Mouse (Mus musculus): ENCODE data around the gene Fam83c. TPM values are rescaled to one million over a fixed set of nuclear protein-coding genes. Genes with fewer than 3 reads are reported as not detected.
A peak's percentile ranks its signal among the peaks of the same experiment; 100 is the strongest.

Fam83c gene
- polyA plus RNA-seq, 1 experiment from 2014 or later = 0.27 TPM

- H3K36me3 ChIP-seq (ENCODE audit: control insufficient read depth, insufficient read depth, low read length) = peaks cover 5% of the 10 kb centered on the region
These were observed 13.9 kb downstream of the Fam83c start for GRCm38 (mm10) chr2:155820779-155821178.

GRCm38 (mm10) chr2:155819449-155820251, 15.0 kb downstream of the Fam83c start:
- peaks cover 5% of the 10 kb centered on the region for H3K36me3 ChIP-seq (ENCODE audit: control insufficient read depth, insufficient read depth, low read length)
- H3K9ac ChIP-seq (ENCODE audit: low read length) = peak overlapping the region; percentile 64; the same call in 1 of the 2 replicates
- DNase-seq (ENCODE audit: low spot score) = no peak
- H3K4me2 ChIP-seq (ENCODE audit: low read depth) = peak overlapping the region; percentile 76
- peak overlapping the region; percentile 57 for H3K4me3 ChIP-seq (ENCODE audit: low read depth, low read length)
- ATAC-seq (ENCODE audit: insufficient read depth, low FRiP score, low TSS enrichment) = no peak; the same call in 1 of the 2 replicates
- WGBS = 63% methylated on average over 6 of the region's 6 CpGs
- H3K4me1 ChIP-seq (ENCODE audit: control insufficient read depth, insufficient read depth, low read length) = peaks cover 13% of the 10 kb centered on the region; the same call in 1 of the 2 replicates
- peak overlapping the region; percentile 68; the same call in 1 of the 2 replicates for H3K27ac ChIP-seq (ENCODE audit: low read depth, low read length)
- H3K27me3 ChIP-seq (ENCODE audit: control insufficient read depth, insufficient read depth, low read length) = no peaks in the 10 kb centered on the region
- no peaks in the 10 kb centered on the region for H3K9me3 ChIP-seq (ENCODE audit: control insufficient read depth, low read length)

More at GRCm38 (mm10) chr2:155820779-155821178, 13.9 kb downstream of the Fam83c start:
- peaks cover 17% of the 10 kb centered on the region; the same call in 1 of the 2 replicates for H3K4me1 ChIP-seq (ENCODE audit: control insufficient read depth, insufficient read depth, low read length)
- no peak for ATAC-seq (ENCODE audit: insufficient read depth, low FRiP score, low TSS enrichment)
- no peak overlapping the region for H3K27ac ChIP-seq (ENCODE audit: low read depth, low read length)
- no peaks in the 10 kb centered on the region for H3K9me3 ChIP-seq (ENCODE audit: control insufficient read depth, low read length)
- 92% methylated on average over 5 of the region's 5 CpGs for WGBS
- H3K4me2 ChIP-seq (ENCODE audit: low read depth) = no peak overlapping the region
- H3K27me3 ChIP-seq (ENCODE audit: control insufficient read depth, insufficient read depth, low read length) = no peaks in the 10 kb centered on the region
- no peak overlapping the region for H3K9ac ChIP-seq (ENCODE audit: low read length)
- DNase-seq (ENCODE audit: low spot score) = no peak
- H3K4me3 ChIP-seq (ENCODE audit: low read depth, low read length) = no peak overlapping the region

- H3K4me2 ChIP-seq (ENCODE audit: low read depth) = peak within 1 kb of the TSS; percentile 76
- no peaks in the 10 kb centered on the region for H3K9me3 ChIP-seq (ENCODE audit: control insufficient read depth, low read length)
- H3K4me3 ChIP-seq (ENCODE audit: low read depth, low read length) = peak within 1 kb of the TSS; percentile 57
- peaks cover 13% of the 10 kb centered on the region; the same call in 1 of the 2 replicates for H3K4me1 ChIP-seq (ENCODE audit: control insufficient read depth, insufficient read depth, low read length)
- DNase-seq (ENCODE audit: low spot score) (no peak), ATAC-seq (ENCODE audit: insufficient read depth, low FRiP score, low TSS enrichment) (no peak)
- peak within 1 kb of the TSS; percentile 68 for H3K27ac ChIP-seq (ENCODE audit: low read depth, low read length)
- no peaks in the 10 kb centered on the region for H3K27me3 ChIP-seq (ENCODE audit: control insufficient read depth, insufficient read depth, low read length)
- H3K9ac ChIP-seq (ENCODE audit: low read length) = peak within 1 kb of the TSS; percentile 64
- peaks cover 5% of the 10 kb centered on the region for H3K36me3 ChIP-seq (ENCODE audit: control insufficient read depth, insufficient read depth, low read length)
These were observed 15.4 kb downstream of the Fam83c start, which contains the start of gene BC029722 for GRCm38 (mm10) chr2:155819392-155819448. BC029722 (minus strand) TSS chr2:155819426.

- Histone ChIP-seq H3K27me3 (ENCODE audit: control insufficient read depth, insufficient read depth, low read length) (no peaks in the 10 kb centered on the region), H3K4me3 (ENCODE audit: low read depth, low read length) (peak overlapping the region; percentile 57), H3K36me3 (ENCODE audit: control insufficient read depth, insufficient read depth, low read length) (peaks cover 5% of the 10 kb centered on the region), H3K27ac (ENCODE audit: low read depth, low read length) (peak overlapping the region; percentile 68), H3K9me3 (ENCODE audit: control insufficient read depth, low read length) (no peaks in the 10 kb centered on the region), H3K4me1 (ENCODE audit: control insufficient read depth, insufficient read depth, low read length) (peaks cover 13% of the 10 kb centered on the region; the same call in 1 of the 2 replicates), H3K9ac (ENCODE audit: low read length) (peak overlapping the region; percentile 64), H3K4me2 (ENCODE audit: low read depth) (peak overlapping the region; percentile 76)
- 4% methylated on average over 37 of the region's 37 CpGs for WGBS
- DNase-seq (ENCODE audit: low spot score) = peak; percentile 92
- peak; percentile 89 for ATAC-seq (ENCODE audit: insufficient read depth, low FRiP score, low TSS enrichment)
These were observed 15.9 kb downstream of the Fam83c start for GRCm38 (mm10) chr2:155818596-155819391.

GRCm38 (mm10) chr2:155817301-155818245, 17.1 kb downstream of the Fam83c start:
- Histone ChIP-seq H3K4me1 (ENCODE audit: control insufficient read depth, insufficient read depth, low read length) (peaks cover 13% of the 10 kb centered on the region; the same call in 1 of the 2 replicates), H3K4me3 (ENCODE audit: low read depth, low read length) (peak overlapping the region; percentile 57; the same call in 1 of the 2 replicates), H3K4me2 (ENCODE audit: low read depth) (peak overlapping the region; percentile 76; the same call in 1 of the 2 replicates), H3K9me3 (ENCODE audit: control insufficient read depth, low read length) (no peaks in the 10 kb centered on the region), H3K27ac (ENCODE audit: low read depth, low read length) (no peak overlapping the region), H3K27me3 (ENCODE audit: control insufficient read depth, insufficient read depth, low read length) (no peaks in the 10 kb centered on the region), H3K36me3 (ENCODE audit: control insufficient read depth, insufficient read depth, low read length) (peaks cover 5% of the 10 kb centered on the region), H3K9ac (ENCODE audit: low read length) (no peak overlapping the region; the same call in 1 of the 2 replicates)
- WGBS = 81% methylated on average over 10 of the region's 10 CpGs
- DNase-seq (ENCODE audit: low spot score) (no peak), ATAC-seq (ENCODE audit: insufficient read depth, low FRiP score, low TSS enrichment) (no peak)

GRCm38 (mm10) chr2:155816179-155816578, 18.5 kb downstream of the Fam83c start:
- Histone ChIP-seq H3K4me2 (ENCODE audit: low read depth) (no peak overlapping the region), H3K27ac (ENCODE audit: low read depth, low read length) (no peak overlapping the region), H3K27me3 (ENCODE audit: control insufficient read depth, insufficient read depth, low read length) (no peaks in the 10 kb centered on the region), H3K4me1 (ENCODE audit: control insufficient read depth, insufficient read depth, low read length) (peaks cover 13% of the 10 kb centered on the region; the same call in 1 of the 2 replicates), H3K4me3 (ENCODE audit: low read depth, low read length) (no peak overlapping the region), H3K36me3 (ENCODE audit: control insufficient read depth, insufficient read depth, low read length) (peaks cover 5% of the 10 kb centered on the region), H3K9ac (ENCODE audit: low read length) (no peak overlapping the region), H3K9me3 (ENCODE audit: control insufficient read depth, low read length) (no peaks in the 10 kb centered on the region)
- no peak for DNase-seq (ENCODE audit: low spot score)
- no peak for ATAC-seq (ENCODE audit: insufficient read depth, low FRiP score, low TSS enrichment)
- WGBS = 93% methylated on average over 1 of the region's 1 CpGs

- 28% methylated on average over 5 of the region's 5 CpGs for WGBS
- no peak for DNase-seq (ENCODE audit: low spot score)
These were observed 19.8 kb downstream of the Fam83c start for GRCm38 (mm10) chr2:155814829-155815228.

GRCm38 (mm10) chr2:155812637-155813036, 22.0 kb downstream of the Fam83c start:
- Histone ChIP-seq H3K4me1 (ENCODE audit: control insufficient read depth, insufficient read depth, low read length) (no peaks in the 10 kb centered on the region), H3K27me3 (ENCODE audit: control insufficient read depth, insufficient read depth, low read length) (no peaks in the 10 kb centered on the region), H3K9me3 (ENCODE audit: control insufficient read depth, low read length) (no peaks in the 10 kb centered on the region), H3K4me2 (ENCODE audit: low read depth) (no peak overlapping the region), H3K4me3 (ENCODE audit: low read depth, low read length) (no peak overlapping the region), H3K9ac (ENCODE audit: low read length) (no peak overlapping the region), H3K36me3 (ENCODE audit: control insufficient read depth, insufficient read depth, low read length) (no peaks in the 10 kb centered on the region), H3K27ac (ENCODE audit: low read depth, low read length) (no peak overlapping the region)
- ATAC-seq (ENCODE audit: insufficient read depth, low FRiP score, low TSS enrichment) (no peak), DNase-seq (ENCODE audit: low spot score) (no peak)
- WGBS = 85% methylated on average over 4 of the region's 4 CpGs

More at GRCm38 (mm10) chr2:155814829-155815228, 19.8 kb downstream of the Fam83c start:
- Histone ChIP-seq H3K9me3 (ENCODE audit: control insufficient read depth, low read length) (no peaks in the 10 kb centered on the region), H3K9ac (ENCODE audit: low read length) (no peak overlapping the region), H3K27ac (ENCODE audit: low read depth, low read length) (no peak overlapping the region), H3K4me3 (ENCODE audit: low read depth, low read length) (no peak overlapping the region), H3K27me3 (ENCODE audit: control insufficient read depth, insufficient read depth, low read length) (no peaks in the 10 kb centered on the region), H3K36me3 (ENCODE audit: control insufficient read depth, insufficient read depth, low read length) (peaks cover under 1% of the 10 kb centered on the region; the same call in 1 of the 2 replicates), H3K4me1 (ENCODE audit: control insufficient read depth, insufficient read depth, low read length) (peaks cover 13% of the 10 kb centered on the region; the same call in 1 of the 2 replicates), H3K4me2 (ENCODE audit: low read depth) (no peak overlapping the region)
- no peak for ATAC-seq (ENCODE audit: insufficient read depth, low FRiP score, low TSS enrichment)
